Mouse (Mus musculus): ENCODE measurements at regions not wholly inside any gene's neighbourhood (a gene's known extent, or its start where the extent isn't known, plus 50 kb on each side); places are given as distances from the start of the nearest gene placed in this dataset.

- DNase-seq = no peak
Observed at GRCm38 (mm10) chrX:16421159-16421558, 101.5 kb upstream of the Cypt1 start.

GRCm38 (mm10) chrX:16421663-16422062, 101.0 kb upstream of the Cypt1 start:
- no peak for DNase-seq

DNA sequence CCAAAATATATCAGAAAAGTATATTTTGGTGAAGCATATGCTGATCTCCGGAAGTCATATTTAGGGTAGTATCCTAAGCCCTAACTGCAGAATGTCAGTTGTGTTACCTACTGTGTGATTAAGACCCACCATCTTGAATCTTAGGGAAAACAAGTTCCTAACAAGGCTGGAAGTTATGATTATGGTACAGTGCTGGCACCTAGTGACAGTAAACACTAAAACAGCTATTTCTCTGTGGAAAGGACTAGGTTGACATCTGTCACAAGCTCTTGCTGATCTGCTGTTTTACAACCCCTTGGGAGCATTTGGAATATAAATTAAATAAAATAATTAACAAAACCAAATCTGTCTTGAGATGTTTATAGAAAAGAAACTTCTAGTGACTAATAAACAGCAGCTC, 84.6 kb upstream of the Cypt1 start:
- no peak for DNase-seq

GRCm38 (mm10) chrX:16450496-16451078, 72.1 kb upstream of the Cypt1 start:
- peak; percentile 39 for DNase-seq

Data from kidney, adult 18-20 months (tissue).